Mouse (Mus musculus): ENCODE data around the gene Snrk.

DNA sequence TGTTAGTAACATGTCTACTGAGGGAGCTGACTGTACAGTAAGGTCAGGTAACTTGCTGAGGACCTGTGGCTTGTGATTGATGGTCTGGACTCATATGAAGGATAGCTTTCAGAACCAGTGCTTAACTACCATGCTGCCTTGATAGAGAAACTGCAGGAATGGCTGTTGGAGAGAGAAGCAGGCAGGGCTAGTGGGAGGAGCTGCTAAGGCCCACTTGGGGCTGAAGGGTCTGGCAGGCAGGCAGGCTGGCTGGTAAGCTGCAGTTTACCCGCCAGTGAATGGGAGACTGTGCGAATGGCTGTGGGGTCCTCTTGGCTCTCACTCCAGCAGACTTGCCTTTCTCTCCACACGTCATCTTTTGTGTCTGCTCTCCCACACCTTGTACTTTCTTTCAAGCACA, 13.6 kb downstream of the Snrk start:
- TF ChIP-seq CTCF (IDR thresholded peaks at IDR 0.05; ENCODE audit: borderline replicate concordance, insufficient read depth, low read depth, low read length): no peak
- TF ChIP-seq POLR2A (IDR thresholded peaks at IDR 0.05; ENCODE audit: borderline replicate concordance, insufficient read depth, low read length): no peak

All from cerebellum, adult 2 months (tissue).